Comparison of ENCODE assay signal across 8 mouse cellular contexts in genomic region chr5:122779277-122779834, GRCm38 (mm10). TPM values are rescaled to one million over a fixed set of nuclear protein-coding genes. Genes with fewer than 3 reads are reported as not detected.
DNase-seq lines count a peak whose midpoint lies in the region; ATAC-seq and TF ChIP-seq lines count a peak whose summit lies in the region.

TSS of gene Camkk2 (minus strand) at chr5:122779409.

- peak within 1 kb of the TSS; percentile 98 for H3K27ac ChIP-seq in bone marrow macrophage, adult 2 months (ENCODE audit: insufficient read depth, low read depth, low read length)
- peak within 1 kb of the TSS; percentile 86 for H3K27ac ChIP-seq in embryonic facial prominence, embryonic 15.5 days (replicated peaks)

- DNase-seq in A20 (ENCODE audit: low read depth, low spot score) (peak; percentile 87), liver (peak; percentile 80)
- DNase-seq in heart, adult 8-10 months (ENCODE audit: low spot score) = peak; percentile 65
- DNase-seq in kidney, adult 8-10 months = peak; percentile 75 to 77
- DNase-seq in monocyte, adult 2 months (ENCODE audit: low read depth in 1 of 2, low spot score in 2 of 2) = peak; percentile 92 to 96
- DNase-seq in spleen, postnatal 36 days (ENCODE audit: low spot score in 2 of 2) = peak; percentile 78 to 83

- H3K4me3 ChIP-seq in bone marrow macrophage, adult 2 months (ENCODE audit: insufficient read depth, low read length) = peak within 1 kb of the TSS; percentile 97
- H3K4me3 ChIP-seq in embryonic facial prominence, embryonic 15.5 days (replicated peaks) = peak within 1 kb of the TSS; percentile 65

- 0 out of 2 replicates have a peak, but pooled peaks cover 3% of the 10 kb centered on the region for H3K36me3 ChIP-seq in embryonic facial prominence, embryonic 15.5 days

- under 1% methylated on average over 56 of the region's 63 CpGs for WGBS in embryonic facial prominence, embryonic 15.5 days

- TF ChIP-seq CTCF in bone marrow macrophage, adult 2 months (IDR thresholded peaks at IDR 0.05; ENCODE audit: low read depth, low read length) = no peak

- H3K9ac ChIP-seq in embryonic facial prominence, embryonic 15.5 days = peak within 1 kb of the TSS; percentile 63

- TF ChIP-seq POLR2A in bone marrow macrophage, adult 2 months (IDR thresholded peaks at IDR 0.05; ENCODE audit: borderline replicate concordance, low read depth, low read length) = no peak

- H3K4me2 ChIP-seq in embryonic facial prominence, embryonic 15.5 days (replicated peaks) = peak within 1 kb of the TSS; percentile 88

- H3K27me3 ChIP-seq in embryonic facial prominence, embryonic 15.5 days = no peaks in the 10 kb centered on the region

- no peaks in the 10 kb centered on the region for H3K9me3 ChIP-seq in embryonic facial prominence, embryonic 15.5 days (replicated peaks)

- peaks cover 16% of the 10 kb centered on the region; the same call in 1 of the 2 replicates for H3K4me1 ChIP-seq in bone marrow macrophage, adult 2 months (ENCODE audit: control insufficient read depth, insufficient read depth, low read length)
- peaks cover 28% of the 10 kb centered on the region for H3K4me1 ChIP-seq in embryonic facial prominence, embryonic 15.5 days

- peak; percentile 87 for ATAC-seq in embryonic facial prominence, embryonic 15.5 days (ENCODE audit: insufficient number of reproducible peaks, low FRiP score, low TSS enrichment, low read depth)

RNA-seq across cellular contexts. Expression of gene Camkk2, which starts in this region (rescaled TPM):
- polyA plus RNA-seq in bone marrow macrophage, adult 2 months (2012; ENCODE audit: insufficient read depth, insufficient read length, missing spikeins) = 65.3 and 69.5 TPM in 2 replicates
- polyA plus RNA-seq in embryonic facial prominence, embryonic 15.5 days (2015; fragmentation: Nextera tagmentation; extraction: Ambion mirVana) = 38.4 and 38.9 TPM in 2 replicates
- 10 to 100 TPM in 3 of 4 experiments, 1 to 10 TPM in 1; 8.9 to 12.5 (median 11.3) TPM for total RNA-seq in heart, adult 8-10 months (2022)

Comparison
In these comparisons a context has a peak if more than half of its experiments do, and no peak if none do; other contexts are left out.
1. Peak in every context shown above with its lines: DNase-seq, ATAC-seq, H3K4me3 ChIP-seq and H3K27ac ChIP-seq.